Mouse (Mus musculus): ENCODE measurements at regions not wholly inside any gene's neighbourhood (a gene's known extent, or its start where the extent isn't known, plus 50 kb on each side); places are given as distances from the start of the nearest gene placed in this dataset.

GRCm38 (mm10) chr6:117479376-117479775 lies 311.0 kb downstream of the Cxcl12 start:
- no peak for DNase-seq (ENCODE audit: low read depth, low spot score)
- 48% methylated on average over 2 of the region's 2 CpGs for WGBS

DNA sequence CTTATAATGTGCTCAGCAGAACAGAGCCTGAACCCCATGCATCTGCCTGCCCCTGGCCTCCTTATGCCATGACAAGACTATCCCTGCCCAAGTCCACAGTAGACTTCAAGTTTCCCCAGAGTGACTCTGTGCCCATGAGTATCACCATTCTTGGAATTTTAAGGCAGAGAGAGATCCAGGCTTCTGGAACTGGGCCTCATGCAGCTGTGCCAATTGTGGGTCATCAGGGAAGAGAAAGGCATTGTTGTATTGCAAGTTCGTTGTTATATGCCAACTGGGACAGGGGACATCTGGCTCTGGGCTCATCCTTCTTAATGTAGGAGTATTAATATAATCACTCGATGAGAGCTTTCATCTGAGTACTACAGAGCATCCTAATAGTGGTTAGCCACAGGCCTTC lies 312.1 kb downstream of the Cxcl12 start:
- 72% methylated on average over 2 of the region's 2 CpGs for WGBS
- no peak for DNase-seq (ENCODE audit: low read depth, low spot score)

DNA sequence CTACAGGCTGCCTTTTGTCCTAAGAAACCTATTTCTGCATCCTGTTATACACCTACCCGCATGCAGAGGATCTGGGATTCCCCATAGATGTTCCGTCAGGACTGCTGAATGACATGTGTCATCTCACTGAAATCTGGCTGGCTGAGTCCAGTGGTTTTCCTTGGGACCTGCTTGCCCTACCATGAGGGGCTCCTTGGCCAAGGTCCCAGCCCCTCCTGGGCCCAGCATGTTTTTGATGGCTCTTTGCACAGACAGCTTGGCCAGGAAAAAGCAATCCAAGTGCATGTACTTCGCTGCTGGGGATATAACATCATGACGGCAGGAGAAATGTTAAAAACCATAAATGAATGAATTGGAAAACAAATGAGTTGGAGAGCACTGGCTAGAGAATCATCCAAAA lies 320.8 kb downstream of the Cxcl12 start:
- no peak for DNase-seq (ENCODE audit: low read depth, low spot score)
- WGBS: 94% methylated on average over 4 of the region's 4 CpGs

- no peak for DNase-seq (ENCODE audit: low read depth, low spot score)
- 62% methylated on average over 3 of the region's 3 CpGs for WGBS
These were observed 321.5 kb downstream of the Cxcl12 start for GRCm38 (mm10) chr6:117489761-117490396.

DNA sequence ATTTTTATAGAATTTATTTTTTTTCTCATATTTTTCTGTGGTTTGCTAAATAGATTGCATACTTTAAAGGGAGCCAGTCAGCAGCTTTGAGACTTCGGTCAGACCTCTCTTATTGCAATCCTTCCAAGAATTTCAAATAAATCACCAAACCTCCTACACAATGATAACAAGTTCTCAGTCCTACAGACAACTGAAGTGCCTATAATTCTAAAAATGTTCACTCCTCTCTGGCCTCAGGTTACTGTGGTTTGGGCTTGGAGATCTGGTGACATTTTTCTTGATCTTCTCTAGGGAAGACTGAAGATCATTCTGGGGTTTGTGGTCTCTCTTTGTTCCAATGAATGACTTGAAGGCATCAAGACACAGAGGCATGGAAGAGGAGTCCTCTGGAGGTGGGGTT lies 326.6 kb downstream of the Cxcl12 start:
- no peak for DNase-seq (ENCODE audit: low read depth, low spot score)
- 79% methylated on average over 1 of the region's 1 CpGs for WGBS

- no peak for DNase-seq (ENCODE audit: low read depth, low spot score)
- WGBS: 55% methylated on average over 5 of the region's 5 CpGs
These were observed 329.0 kb downstream of the Cxcl12 start for GRCm38 (mm10) chr6:117497337-117497736.

GRCm38 (mm10) chr6:117497904-117498303 lies 329.6 kb downstream of the Cxcl12 start:
- WGBS: 87% methylated on average over 5 of the region's 5 CpGs

DNA sequence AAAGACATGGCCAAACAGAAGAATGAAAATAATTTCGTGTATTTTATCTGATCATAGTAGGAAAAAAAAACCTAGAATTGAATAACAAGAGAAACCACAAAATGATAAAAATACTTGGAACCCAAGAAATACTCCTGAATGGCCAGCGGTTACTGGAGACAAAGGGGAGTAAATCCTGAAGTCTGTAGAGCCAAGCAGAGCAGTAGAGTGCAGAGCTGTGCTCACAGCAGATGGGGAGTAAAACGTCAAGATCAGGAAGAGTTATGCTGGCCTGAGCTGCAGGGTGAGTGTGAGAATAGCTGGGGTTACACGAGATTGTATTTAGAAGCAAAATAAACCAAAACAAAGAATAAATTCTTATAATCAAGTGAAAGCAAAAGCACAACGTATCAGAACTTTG lies 334.0 kb downstream of the Cxcl12 start:
- DNase-seq (ENCODE audit: low read depth, low spot score): no peak
- 47% methylated on average over 5 of the region's 5 CpGs for WGBS

More at GRCm38 (mm10) chr6:117497904-117498303, 329.6 kb downstream of the Cxcl12 start:
- no peak for DNase-seq (ENCODE audit: low read depth, low spot score)

DNA sequence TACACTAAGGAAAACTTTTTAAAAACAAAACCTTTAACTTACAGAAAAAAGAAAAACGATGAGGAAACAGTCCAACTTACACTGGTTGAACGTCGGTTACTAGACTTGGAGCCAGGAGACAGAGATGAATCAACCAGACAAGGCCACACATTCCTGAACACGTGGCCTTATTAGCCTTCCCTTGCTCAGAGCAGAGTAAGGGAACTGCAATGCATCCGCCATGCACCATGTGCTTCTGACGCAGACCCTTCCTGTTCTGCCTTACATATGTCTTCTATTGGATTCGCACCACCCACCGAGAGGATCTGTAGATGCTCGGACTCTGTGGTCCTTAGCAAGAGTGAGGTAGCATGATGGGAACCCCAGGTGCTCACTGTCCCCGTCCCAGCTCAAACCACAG lies 336.2 kb upstream of the Zfp637 start:
- 84% methylated on average over 10 of the region's 10 CpGs for WGBS
- DNase-seq (ENCODE audit: low read depth, low spot score): no peak

DNA sequence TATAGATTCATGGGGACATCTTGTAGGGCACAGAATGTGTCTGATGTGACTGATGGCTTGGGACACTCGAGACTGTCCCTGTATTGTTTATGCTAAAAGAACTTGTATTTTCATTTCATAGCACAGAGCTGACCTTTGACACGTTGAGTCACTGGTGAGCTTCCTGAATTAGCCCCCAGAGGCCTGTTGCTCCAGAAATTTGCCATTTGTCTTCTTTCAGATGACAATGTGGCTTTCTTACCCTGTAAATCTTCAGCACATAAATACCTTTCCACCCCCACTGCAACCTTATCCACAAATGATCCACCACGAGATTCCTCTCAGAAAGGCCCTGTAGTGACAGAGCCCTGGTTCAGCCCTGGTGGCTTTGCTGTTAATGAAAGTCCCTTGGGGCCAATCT lies 335.5 kb upstream of the Zfp637 start:
- DNase-seq (ENCODE audit: low read depth, low spot score): no peak
- WGBS: 36% methylated on average over 3 of the region's 3 CpGs

DNA sequence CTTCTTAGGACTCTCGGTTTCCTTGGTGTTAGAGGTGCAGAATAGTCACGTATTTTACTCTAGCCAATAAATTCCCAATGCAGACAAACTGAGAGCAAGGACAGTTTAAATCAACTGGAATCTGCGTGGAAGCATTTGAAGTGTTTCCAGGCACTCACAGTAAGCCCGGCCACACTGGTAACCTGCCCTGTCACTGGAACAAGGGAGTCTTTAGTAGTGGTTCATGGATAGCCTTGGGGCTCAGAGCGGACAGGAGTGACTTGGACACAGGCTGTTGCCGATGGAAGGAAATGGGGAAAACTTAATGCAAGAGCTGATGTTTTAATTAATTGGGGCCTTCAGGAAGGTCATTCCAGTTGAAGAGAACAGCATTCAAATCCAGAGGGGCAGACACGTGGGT lies 334.4 kb upstream of the Zfp637 start:
- WGBS: 82% methylated on average over 7 of the region's 7 CpGs
- no peak for DNase-seq (ENCODE audit: low read depth, low spot score)

DNA sequence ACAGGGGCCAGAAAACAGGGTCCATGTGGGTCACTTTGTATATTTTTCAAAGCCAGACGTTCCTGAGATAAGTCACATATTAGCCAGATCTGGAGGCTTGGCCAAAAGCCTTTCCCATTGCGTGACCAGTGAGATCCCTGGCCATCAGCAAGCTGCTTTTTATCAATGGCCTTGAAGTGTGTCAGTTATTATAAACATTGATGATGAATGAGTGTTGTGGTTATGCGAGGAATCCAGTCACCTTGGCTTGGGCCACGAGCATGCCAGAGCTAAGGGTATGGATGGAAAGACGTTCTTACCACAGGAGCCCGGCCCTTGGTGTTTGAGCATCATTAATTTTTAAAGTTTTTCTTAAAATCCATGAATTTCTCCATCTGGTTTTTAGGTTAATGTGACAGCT lies 332.1 kb upstream of the Zfp637 start:
- DNase-seq (ENCODE audit: low read depth, low spot score): no peak
- 41% methylated on average over 6 of the region's 6 CpGs for WGBS

- DNase-seq (ENCODE audit: low read depth, low spot score): no peak
- 88% methylated on average over 4 of the region's 4 CpGs for WGBS
These were observed 331.0 kb upstream of the Zfp637 start for GRCm38 (mm10) chr6:117510026-117510425.

DNA sequence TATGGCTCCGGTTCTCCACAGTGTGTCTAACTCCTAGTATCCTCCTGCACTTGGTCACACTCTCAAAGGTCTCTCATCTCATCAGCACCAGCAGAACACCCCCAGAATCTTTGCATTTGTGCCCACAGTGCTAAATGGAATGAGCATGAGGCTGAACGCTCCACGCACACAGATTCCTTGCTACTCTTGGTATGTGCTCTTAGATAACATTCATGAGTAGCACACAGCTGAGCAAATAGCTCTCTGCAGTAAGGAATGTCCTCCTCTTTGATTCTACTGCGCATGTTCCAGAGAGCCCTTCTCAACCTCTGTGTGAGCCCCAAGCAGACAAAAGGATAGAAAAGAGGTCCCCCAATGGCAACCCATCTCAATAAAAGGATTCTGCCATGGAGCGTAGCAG lies 326.1 kb upstream of the Zfp637 start:
- WGBS: 71% methylated on average over 5 of the region's 5 CpGs
- no peak for DNase-seq (ENCODE audit: low read depth, low spot score)

DNA sequence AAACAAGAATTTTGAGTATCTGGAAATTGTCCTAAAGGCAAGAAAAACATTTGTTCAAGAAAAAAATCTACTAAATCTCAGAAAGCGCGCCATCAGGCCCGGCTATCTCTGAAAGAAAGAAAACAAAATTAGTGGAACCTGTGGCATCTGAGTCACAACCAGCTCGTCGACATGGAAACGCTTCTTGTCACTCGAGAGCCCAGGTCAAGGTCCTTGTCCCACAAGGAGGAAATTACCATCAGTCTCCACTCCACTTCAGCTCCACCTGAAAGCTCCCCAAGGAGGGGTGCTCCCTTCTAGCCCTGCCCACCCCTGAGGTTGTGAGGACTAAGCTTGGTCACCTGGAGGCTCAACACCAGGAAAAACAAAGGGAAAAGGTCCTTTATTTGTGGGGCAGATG lies 324.1 kb upstream of the Zfp637 start:
- WGBS: 47% methylated on average over 7 of the region's 7 CpGs
- no peak for DNase-seq (ENCODE audit: low read depth, low spot score)

GRCm38 (mm10) chr6:117518939-117519338 lies 322.0 kb upstream of the Zfp637 start:
- no peak for DNase-seq (ENCODE audit: low read depth, low spot score)
- 54% methylated on average over 3 of the region's 3 CpGs for WGBS

DNA sequence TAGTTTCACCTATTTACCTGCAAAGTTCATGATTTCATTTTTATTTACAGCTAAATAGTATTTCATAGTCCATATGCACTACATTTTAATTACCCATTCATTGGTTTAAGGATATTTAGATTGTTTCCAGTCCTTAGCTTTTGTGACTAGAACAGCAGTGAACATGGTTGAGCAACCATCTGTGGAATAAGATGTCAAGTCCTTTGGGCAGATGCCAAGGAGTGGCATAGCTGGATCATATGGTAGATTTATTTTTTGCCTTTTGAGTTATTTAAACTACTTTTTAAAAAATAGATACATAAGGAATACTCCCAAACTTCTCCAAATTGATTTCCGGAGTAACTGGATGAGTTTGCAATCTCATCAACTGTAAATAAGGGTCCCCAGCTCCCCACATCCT lies 321.5 kb upstream of the Zfp637 start:
- no peak for DNase-seq (ENCODE audit: low read depth, low spot score)
- WGBS: 96% methylated on average over 1 of the region's 1 CpGs

- DNase-seq (ENCODE audit: low read depth, low spot score): no peak
- WGBS: 68% methylated on average over 22 of the region's 22 CpGs
These were observed 314.6 kb upstream of the Zfp637 start for GRCm38 (mm10) chr6:117526161-117526935.

- WGBS: 86% methylated on average over 8 of the region's 8 CpGs
These were observed 313.5 kb upstream of the Zfp637 start for GRCm38 (mm10) chr6:117527526-117527925.

DNA sequence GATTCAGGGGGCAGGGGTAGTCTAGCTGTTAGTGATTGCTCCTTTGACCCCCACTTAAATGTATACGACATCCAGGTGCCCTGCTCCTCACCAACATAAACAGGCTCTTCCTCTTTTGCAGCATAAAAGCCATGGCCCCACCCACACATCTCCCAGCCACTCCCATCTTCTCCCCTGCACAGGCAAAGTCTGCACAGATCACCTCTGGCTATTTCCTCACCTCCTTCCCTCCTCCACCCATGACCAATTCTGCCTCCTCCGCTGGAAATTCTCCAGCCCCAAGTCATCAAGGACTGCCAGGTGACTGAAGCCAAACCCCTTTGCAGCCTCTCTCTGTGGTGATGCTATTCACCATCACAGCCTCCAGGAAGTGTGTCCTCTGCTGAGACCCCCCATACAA lies 306.8 kb upstream of the Zfp637 start:
- no peak for DNase-seq (ENCODE audit: low read depth, low spot score)
- WGBS: 27% methylated on average over 2 of the region's 2 CpGs

More at GRCm38 (mm10) chr6:117527526-117527925, 313.5 kb upstream of the Zfp637 start:
- no peak for DNase-seq (ENCODE audit: low read depth, low spot score)

GRCm38 (mm10) chr6:117534991-117535390 lies 306.0 kb upstream of the Zfp637 start:
- DNase-seq (ENCODE audit: low read depth, low spot score): no peak
- 89% methylated on average over 9 of the region's 9 CpGs for WGBS
